Mouse (Mus musculus): ENCODE results near the gene Rfc5. TPM values are rescaled to one million over a fixed set of nuclear protein-coding genes. Genes with fewer than 3 reads are reported as not detected.
"Not testable (repeated sequence)": the region's sequence is repeated elsewhere in the genome, so short reads cannot be mapped to it uniquely, and the experiment has no call there.

Rfc5 gene
- polyA plus RNA-seq, 1 experiment from 2014 or later, result 130 TPM

DNA sequence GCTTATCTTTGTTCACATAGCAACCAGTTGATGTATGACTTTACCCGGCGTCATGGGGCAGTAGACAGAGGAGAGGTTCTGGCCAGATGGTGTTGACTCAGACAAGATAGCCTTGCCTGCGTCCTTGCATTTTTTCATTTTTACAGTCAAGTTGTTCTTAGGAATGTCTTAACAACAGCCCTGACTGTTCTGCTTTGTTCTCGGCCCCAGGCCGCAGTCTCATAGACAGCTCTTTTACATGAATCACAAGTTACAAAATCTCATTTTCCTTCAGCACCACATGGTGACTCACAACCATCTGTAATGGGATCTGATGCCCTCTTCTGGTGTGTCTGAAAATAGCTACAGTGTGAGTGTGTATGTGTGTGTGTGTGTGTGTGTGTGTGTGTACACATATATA, 44.4 kb downstream of the Rfc5 start:
- not testable (repeated sequence) for ATAC-seq (ENCODE audit: borderline replicate concordance, extremely low read depth, low FRiP score, low TSS enrichment); H3K27me3 ChIP-seq; H3K9me3 ChIP-seq; H3K9ac ChIP-seq; H3K4me1 ChIP-seq; H3K27ac ChIP-seq; H3K4me3 ChIP-seq; H3K4me2 ChIP-seq
- 83% methylated on average over 5 of the region's 5 CpGs for WGBS
- H3K36me3 ChIP-seq, result peaks cover 16% of the 10 kb centered on the region; the same call in 1 of the 2 replicates

GRCm38 (mm10) chr5:117341896-117342295, 47.0 kb downstream of the Rfc5 start:
- H3K4me2 ChIP-seq, result no peak overlapping the region
- H3K36me3 ChIP-seq, result peaks cover 16% of the 10 kb centered on the region
- H3K4me3 ChIP-seq, result no peak overlapping the region
- 71% methylated on average over 6 of the region's 6 CpGs for WGBS
- H3K9me3 ChIP-seq, result no peaks in the 10 kb centered on the region
- no peak for ATAC-seq (ENCODE audit: borderline replicate concordance, extremely low read depth, low FRiP score, low TSS enrichment)
- no peaks in the 10 kb centered on the region for H3K27me3 ChIP-seq
- no peak overlapping the region for H3K9ac ChIP-seq
- no peak overlapping the region for H3K27ac ChIP-seq
- no peaks in the 10 kb centered on the region for H3K4me1 ChIP-seq

GRCm38 (mm10) chr5:117340081-117340480, 48.8 kb downstream of the Rfc5 start:
- Histone ChIP-seq H3K4me2 (no peak overlapping the region), H3K9me3 (no peaks in the 10 kb centered on the region), H3K4me1 (no peaks in the 10 kb centered on the region), H3K36me3 (peaks cover 21% of the 10 kb centered on the region), H3K27ac (no peak overlapping the region), H3K9ac (no peak overlapping the region), H3K4me3 (no peak overlapping the region), H3K27me3 (no peaks in the 10 kb centered on the region)
- WGBS, result 74% methylated on average over 6 of the region's 6 CpGs
- ATAC-seq (ENCODE audit: borderline replicate concordance, extremely low read depth, low FRiP score, low TSS enrichment), result no peak

DNA sequence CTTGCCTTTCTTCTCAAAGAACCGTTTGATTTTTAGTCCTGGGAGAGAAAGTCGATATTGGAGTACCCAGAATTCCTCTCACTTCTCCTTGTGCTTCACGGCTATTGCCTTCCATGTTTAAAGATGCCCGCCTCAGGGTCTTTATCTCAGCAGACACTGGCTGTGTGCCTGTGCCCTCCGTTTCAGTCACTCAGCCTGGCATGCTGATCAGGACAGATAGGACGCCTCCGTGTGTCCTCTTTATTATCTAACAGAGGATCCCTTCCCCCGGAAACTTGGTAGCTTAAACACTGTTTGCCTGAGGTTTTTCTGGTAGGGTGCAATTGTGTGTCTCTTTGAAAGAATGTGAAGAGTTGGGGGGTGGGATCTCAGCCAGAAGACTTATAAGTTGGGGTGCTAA, 50.3 kb downstream of the Rfc5 start:
- Histone ChIP-seq H3K9me3 (no peaks in the 10 kb centered on the region), H3K36me3 (peaks cover 19% of the 10 kb centered on the region), H3K27ac (no peak overlapping the region), H3K4me2 (no peak overlapping the region), H3K4me3 (no peak overlapping the region), H3K27me3 (no peaks in the 10 kb centered on the region), H3K9ac (no peak overlapping the region), H3K4me1 (no peaks in the 10 kb centered on the region)
- no peak for ATAC-seq (ENCODE audit: borderline replicate concordance, extremely low read depth, low FRiP score, low TSS enrichment)
- 77% methylated on average over 8 of the region's 8 CpGs for WGBS

GRCm38 (mm10) chr5:117337999-117338398, 50.8 kb downstream of the Rfc5 start:
- Histone ChIP-seq H3K4me3 (no peak overlapping the region), H3K4me2 (no peak overlapping the region), H3K4me1 (no peaks in the 10 kb centered on the region), H3K27me3 (no peaks in the 10 kb centered on the region), H3K9me3 (no peaks in the 10 kb centered on the region), H3K36me3 (peaks cover 19% of the 10 kb centered on the region), H3K9ac (no peak overlapping the region), H3K27ac (no peak overlapping the region)
- 84% methylated on average over 10 of the region's 10 CpGs for WGBS
- ATAC-seq (ENCODE audit: borderline replicate concordance, extremely low read depth, low FRiP score, low TSS enrichment), result no peak

- Histone ChIP-seq H3K4me3 (no peak overlapping the region), H3K4me1 (0 out of 2 replicates have a peak, but pooled peaks cover 4% of the 10 kb centered on the region), H3K27me3 (no peaks in the 10 kb centered on the region), H3K27ac (no peak overlapping the region), H3K9ac (no peak overlapping the region), H3K9me3 (no peaks in the 10 kb centered on the region), H3K4me2 (no peak overlapping the region), H3K36me3 (peaks cover 6% of the 10 kb centered on the region)
- WGBS, result 59% methylated on average over 7 of the region's 7 CpGs
- ATAC-seq (ENCODE audit: borderline replicate concordance, extremely low read depth, low FRiP score, low TSS enrichment), result 0 out of 2 replicates have a peak, but pooled peaks have one; percentile 46
Observed at GRCm38 (mm10) chr5:117330457-117330856, 58.4 kb downstream of the Rfc5 start.

Other genes starting within 250 kb of the Rfc5 start
- 726 and 749 TPM in 2 replicates for gene Pebp1, start 101.4 kb downstream of the Rfc5 start, polyA plus RNA-seq (2015; fragmentation: Nextera tagmentation; extraction: Ambion mirVana)
- gene Vsig10, start 70.0 kb downstream of the Rfc5 start, polyA plus RNA-seq (2015; fragmentation: Nextera tagmentation; extraction: Ambion mirVana), result 15.8 and 16.6 TPM in 2 replicates
- 68.3 and 69.8 TPM in 2 replicates for gene Wsb2, start 31.7 kb downstream of the Rfc5 start, polyA plus RNA-seq (2015; fragmentation: Nextera tagmentation; extraction: Ambion mirVana)
- gene Ksr2, start 25.0 kb upstream of the Rfc5 start, polyA plus RNA-seq (2015; fragmentation: Nextera tagmentation; extraction: Ambion mirVana), result 0.34 and 0.58 TPM in 2 replicates

Measured in lung, embryonic 15.5 days (tissue).